Mouse (Mus musculus): ENCODE measurements around the gene Sirt4.
"Not testable (repeated sequence)": the region's sequence is repeated elsewhere in the genome, so short reads cannot be mapped to it uniquely, and the experiment has no call there.

DNA sequence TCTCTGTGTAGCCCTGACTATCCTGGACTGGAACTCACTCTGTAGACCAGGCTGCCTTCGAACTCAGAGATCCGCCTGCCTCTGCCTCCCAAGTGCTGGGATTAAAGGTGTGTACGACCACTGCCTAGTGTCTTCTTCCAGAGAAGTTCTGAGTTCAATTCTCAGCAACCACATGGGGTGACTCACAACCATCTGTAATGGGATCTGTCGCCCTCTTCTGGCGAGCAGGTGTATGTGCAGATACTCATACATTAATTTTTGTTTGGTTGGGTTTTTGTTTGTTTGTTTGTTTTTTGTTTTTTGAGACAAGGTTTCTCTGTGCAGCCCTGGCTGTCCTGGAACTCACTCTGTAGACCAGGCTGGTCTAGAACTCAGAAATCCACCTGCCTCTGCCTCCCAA, 41.9 kb downstream of the Sirt4 start:
- TF ChIP-seq CTCF (IDR thresholded peaks at IDR 0.05; ENCODE audit: low read depth, low read length): peak; percentile 46; the same call in 1 of the 2 replicates
- not testable (repeated sequence) for TF ChIP-seq POLR2A (IDR thresholded peaks at IDR 0.05; ENCODE audit: extremely low read depth, insufficient read depth, low read length)
